Mouse (Mus musculus): Measurements from ENCODE around the gene Btbd8.

Gene Btbd8

DNA sequence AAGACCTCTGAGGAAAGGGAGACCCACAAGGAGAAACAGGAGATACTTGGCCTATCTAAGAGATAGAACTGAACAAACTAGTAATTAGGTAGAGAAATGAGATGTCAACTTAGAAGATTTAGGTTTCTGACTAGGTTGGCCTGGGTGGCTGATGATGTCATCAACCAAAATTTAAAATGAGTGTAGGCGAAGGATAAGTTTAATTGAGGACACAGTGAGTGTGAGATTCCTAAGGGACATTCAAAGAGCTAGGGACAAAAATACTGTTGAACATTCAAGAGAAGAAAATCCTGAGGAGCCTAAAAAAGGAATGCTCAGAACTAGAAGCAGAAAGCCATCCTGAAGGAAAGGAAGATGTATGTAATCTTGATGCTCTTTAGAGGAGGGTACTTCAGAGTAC is 78.3 kb downstream of the Btbd8 start:
- no peak for DNase-seq (ENCODE audit: low spot score in 2 of 2)

DNA sequence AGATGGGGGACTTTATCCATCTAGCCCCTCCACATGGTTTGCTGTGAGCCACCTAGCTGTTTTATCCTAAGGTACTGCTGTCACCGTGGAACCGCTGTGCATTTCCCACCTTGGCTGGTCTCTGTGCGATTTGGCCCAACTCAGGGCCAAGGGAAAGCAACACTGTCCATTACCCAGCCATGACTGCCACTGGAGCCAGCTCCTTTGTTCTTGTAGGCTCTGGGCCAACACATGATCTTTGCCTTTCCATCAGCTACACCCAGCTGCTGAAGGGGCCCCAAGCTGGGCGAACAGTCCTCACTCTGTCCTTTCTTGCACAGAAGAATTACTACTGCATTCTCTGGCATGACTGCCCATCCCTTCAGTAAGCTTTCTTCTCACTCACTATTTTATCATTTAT is 80.8 kb downstream of the Btbd8 start:
- no peak for DNase-seq (ENCODE audit: low spot score in 2 of 2)

DNA sequence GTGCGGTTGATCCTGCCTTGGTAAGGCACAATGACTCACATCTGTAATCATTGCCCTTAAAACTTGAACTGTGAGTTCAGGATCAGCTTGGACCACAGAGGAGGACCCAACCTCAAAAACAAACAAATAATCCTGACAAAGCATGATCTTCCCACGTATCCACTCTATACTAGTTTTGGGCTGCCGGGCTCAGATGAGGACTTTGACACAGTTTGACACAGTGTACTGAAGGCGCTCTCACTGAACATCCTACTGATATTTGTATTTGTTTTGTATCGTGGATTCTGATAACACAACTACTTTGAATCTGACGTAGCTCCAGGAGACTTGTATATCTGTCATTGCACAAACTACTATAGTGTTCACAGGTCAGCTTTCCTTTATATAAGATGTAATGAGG is 83.6 kb downstream of the Btbd8 start:
- DNase-seq (ENCODE audit: low spot score in 2 of 2): no peak

DNA sequence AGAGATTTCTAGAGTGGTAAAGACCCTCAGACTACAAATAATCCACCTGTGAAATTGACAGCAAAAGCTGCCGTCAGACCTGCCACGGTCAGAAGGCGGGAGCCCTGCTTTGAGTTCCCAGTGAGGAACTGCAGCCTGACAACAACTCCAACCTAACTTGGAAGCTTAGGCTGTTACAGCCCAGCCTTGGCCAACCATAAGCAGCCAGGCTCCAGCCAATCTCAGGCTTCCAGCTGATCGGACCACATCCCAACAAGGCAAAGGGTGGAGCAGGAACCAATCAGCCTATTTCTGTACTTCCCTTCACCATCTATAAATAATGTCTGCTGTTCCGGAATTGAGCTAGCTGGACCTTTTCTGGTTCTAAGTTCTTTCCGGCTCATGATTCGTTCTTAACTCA is 84.1 kb downstream of the Btbd8 start:
- DNase-seq (ENCODE audit: low spot score in 2 of 2): peak; percentile 58 to 72

DNA sequence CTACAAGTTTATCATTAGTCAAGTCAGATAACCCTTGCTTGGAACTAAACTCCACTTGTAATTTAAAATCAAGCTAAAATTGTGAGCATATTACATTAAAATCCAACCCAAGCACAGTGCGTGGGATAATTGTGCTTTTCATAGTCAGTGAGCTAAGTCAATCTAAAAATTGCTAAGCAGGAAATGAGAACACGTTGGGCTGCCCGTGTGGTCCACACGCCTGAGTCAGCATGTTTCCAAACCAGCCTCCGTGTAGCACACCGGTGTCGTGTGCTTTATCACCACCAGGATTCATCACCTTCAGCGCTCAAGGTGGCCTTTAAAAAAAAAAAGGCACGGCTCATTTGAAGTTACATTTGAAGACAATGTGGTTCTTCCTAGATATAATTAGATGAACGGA is 86.5 kb downstream of the Btbd8 start:
- peak in 1 of 2 experiments; percentile 56 for DNase-seq (ENCODE audit: low spot score in 2 of 2)

DNA sequence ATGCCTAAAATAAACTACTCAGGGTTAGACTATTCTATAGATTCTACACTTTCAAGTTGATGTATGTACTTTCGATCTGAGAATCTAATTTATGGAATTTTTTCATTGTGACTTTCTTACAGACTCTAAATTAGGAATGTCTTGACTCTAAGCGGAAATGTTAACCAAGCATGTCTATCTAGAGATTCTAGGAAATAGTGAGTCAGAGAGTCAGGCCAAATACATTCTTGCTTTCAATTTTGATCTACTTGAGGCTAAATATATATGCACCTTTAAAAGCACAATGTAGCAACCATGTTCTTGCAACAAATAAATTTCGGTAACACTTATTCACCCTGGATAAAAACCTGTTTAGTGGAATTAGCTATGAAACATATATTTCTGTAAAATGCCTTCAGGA is 91.1 kb downstream of the Btbd8 start:
- no peak for DNase-seq (ENCODE audit: low spot score in 2 of 2)

DNA sequence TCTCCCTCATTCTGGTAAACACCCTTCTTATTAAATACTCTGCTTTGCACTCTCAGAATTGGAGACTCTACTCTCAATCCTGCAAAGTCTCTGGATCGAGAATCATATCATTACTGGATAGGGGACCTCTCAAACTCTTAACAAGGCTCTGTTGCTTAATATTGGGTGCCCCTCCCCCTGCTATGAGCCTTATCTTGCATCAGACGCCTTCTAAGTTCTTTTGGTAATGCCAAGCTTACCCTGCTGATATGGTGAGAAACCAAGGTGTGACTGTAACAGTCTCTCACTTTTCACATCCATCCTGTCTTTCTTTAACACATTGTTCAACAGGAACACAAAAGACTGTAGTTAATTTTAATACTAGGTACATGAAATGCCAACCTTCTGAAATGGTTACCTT is 95.8 kb downstream of the Btbd8 start:
- no peak for DNase-seq (ENCODE audit: low spot score in 2 of 2)

DNA sequence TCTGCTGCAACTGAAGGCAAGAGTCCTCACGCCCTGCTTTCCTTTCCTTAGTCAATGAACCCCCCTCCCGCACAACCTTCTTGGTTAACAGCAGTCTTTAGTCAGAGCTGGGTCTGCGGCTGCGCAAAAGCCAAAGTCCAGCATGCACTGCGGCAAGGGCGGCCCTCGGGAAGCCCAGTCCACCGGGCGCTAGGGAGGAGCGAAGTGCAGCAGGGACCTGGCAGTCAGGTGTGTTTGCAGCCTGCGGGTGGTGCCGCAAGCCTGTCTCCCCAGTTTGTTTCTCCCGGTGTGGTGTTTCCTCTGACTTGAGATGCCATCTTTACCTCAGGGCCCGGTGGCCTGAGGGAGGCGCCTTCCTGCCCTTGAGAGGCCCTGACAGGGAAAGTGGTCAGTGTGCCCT is 96.8 kb downstream of the Btbd8 start, which contains the start of gene 1700028K03Rik:
Gene 1700028K03Rik, plus strand, starts transcription at position 129 of the 400 bp plus-strand sequence.
- no peak for DNase-seq (ENCODE audit: low spot score in 2 of 2)

DNA sequence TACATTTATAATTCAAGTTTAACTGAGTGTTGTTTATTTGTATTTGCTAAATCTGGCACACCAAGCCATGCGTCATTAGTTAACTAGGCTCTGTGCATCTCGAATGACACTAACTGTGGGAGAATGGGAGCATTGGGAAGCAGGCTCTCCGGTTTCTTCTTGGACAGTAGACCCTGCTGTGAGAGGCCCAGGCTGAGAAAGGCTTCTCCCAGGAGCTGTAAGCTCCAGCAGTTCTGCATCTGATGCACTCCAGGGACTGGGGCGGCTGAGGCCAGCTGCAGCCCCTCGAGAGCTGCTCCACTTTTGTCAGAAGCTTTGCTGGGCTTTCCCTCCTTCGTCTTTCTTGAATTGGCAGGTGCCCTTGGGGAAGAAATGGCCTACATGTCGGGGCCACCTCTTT is 103.9 kb downstream of the Btbd8 start:
- no peak for DNase-seq (ENCODE audit: low spot score in 2 of 2)

DNA sequence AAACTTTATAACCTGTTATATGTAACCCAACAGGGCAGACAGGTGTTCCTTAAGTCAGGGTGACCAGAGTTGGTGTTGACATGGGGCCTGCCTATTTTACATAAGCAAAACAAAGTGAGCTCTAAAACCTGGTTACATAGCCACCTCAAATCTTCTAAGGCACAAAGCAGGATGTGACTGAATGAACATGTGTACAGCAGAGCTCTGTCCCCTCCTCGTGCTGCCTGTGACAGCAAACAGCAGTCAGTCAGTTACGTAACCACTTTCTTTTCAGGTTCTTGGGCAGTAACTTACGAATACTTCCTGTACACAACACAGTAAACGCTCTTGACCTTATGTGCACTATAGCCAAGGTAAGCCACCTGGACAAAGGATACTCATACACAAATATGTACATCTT is 108.1 kb downstream of the Btbd8 start:
- DNase-seq (ENCODE audit: low spot score in 2 of 2): no peak

DNA sequence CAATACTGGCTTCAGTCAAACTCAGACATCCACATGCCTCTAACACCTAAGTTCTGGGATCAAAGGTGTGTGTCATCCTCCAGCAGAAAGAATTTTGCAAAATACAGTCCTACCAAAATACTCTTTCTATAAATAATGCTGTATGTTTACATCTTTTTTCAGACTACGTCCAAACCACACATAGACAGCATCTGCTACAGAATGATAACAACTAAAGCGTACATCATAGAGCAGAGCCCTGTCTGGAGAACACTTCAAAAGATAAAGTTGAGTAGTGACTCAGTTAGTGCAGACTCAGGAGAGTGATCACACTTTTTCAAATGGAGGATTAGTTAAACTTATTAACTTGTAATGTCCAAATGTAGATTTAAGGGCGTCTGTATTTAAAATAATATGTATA is 110.2 kb downstream of the Btbd8 start:
- DNase-seq (ENCODE audit: low spot score in 2 of 2): no peak

DNA sequence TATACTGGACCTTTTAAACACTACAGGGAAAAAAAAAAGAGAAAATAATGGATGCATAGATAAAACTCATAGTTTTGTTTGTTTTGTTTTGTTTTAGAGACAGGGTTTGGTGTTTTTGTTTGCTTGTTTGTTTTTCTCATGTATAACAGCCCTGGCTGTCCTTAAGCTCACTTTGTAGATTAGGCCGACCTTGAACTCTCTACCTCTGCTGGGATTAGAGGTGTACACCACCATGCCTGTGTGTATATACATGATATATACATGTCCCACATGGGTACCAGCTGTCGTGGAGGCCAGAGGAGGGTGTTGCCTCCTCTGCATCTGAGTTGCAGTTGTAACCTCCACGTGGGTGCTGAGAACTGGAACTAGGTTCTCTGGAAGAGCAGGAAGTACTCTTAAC is 110.6 kb downstream of the Btbd8 start:
- DNase-seq (ENCODE audit: low spot score in 2 of 2): no peak

DNA sequence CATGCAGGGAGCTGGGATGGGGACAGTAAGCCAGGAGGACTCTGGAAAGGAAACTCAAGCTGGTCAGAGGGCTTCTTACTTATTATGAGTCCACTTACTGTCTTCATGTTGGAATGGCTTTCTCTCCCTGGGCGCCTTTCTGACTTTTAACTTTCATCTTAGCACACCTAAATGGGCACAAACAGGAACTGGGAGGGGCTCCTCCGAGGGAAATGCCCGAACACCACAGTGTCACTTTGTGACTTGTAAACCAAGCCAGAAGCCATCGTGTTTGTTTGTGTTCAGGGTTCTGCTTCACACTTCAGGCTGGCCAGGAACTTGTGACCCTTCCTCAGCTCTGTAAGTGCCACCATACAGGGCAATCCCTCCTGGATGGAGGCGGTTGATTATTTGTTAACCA is 116.5 kb downstream of the Btbd8 start:
- DNase-seq (ENCODE audit: low spot score in 2 of 2): no peak

DNA sequence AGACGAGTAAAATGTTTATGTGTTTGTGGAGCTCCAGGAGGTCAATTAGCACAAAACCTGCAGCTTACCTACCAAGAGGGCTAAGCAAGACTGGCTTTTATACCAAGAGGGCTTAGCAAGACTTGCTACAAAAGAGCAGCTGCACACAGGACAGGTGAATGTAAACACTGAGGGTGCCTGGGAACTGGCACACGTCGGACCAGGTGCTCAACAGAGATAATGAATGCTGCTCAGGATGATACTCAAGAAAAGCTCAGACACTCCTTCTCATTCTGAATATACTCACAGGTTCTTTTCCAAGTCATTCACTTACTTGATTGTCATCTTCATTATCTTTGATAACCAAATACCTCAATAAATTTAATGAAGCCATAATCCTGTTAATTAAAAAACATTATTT is 119.2 kb downstream of the Btbd8 start:
- DNase-seq (ENCODE audit: low spot score in 2 of 2): no peak

Data from left cerebral cortex, adult 9 months (tissue).